Mouse (Mus musculus) ES-E14 (cell line): ENCODE results near the gene Mamdc2. TPM values are rescaled to one million over a fixed set of nuclear protein-coding genes. Genes with fewer than 3 reads are reported as not detected.
"Not testable (repeated sequence)": the region's sequence is repeated elsewhere in the genome, so short reads cannot be mapped to it uniquely, and the experiment has no call there.

ENCODE experiments used
- DNase-seq: peaks from one replicate; pipeline ENCODE4 v3.0.0-alpha.2; 2013; ENCODE audit warnings: low read depth, low spot score
- H3K27ac ChIP-seq: 2 replicates; pipeline ENCODE4 v1.5.1; 2012; ENCODE audit warnings: low read depth, mild to moderate bottlenecking, low read length, moderate library complexity, mixed read lengths; ENCODE audit not compliant: poor library complexity, insufficient read depth, severe bottlenecking
- H3K36me3 ChIP-seq: 2 replicates; pipeline ENCODE4 v1.6.1; 2012; ENCODE audit warnings: mild to moderate bottlenecking, low read length, moderate library complexity, mixed read lengths; ENCODE audit not compliant: control insufficient read depth, poor library complexity, insufficient read depth, severe bottlenecking
- H3K4me1 ChIP-seq, 2 experiments: fragments of 150-350 bp in 1 of 2; sonication (generic) in 1 of 2; 2 replicates each; pipeline ENCODE4 v1.6.1; 2012; ENCODE audit warnings: low read length in 2 of 2, mild to moderate bottlenecking in 1 of 2, mixed read lengths in 1 of 2; ENCODE audit not compliant: control insufficient read depth in 2 of 2, insufficient read depth in 2 of 2, poor library complexity in 1 of 2
- H3K4me3 ChIP-seq, 2 experiments: fragments of 150-350 bp in 1 of 2; sonication (generic) in 1 of 2; 2 replicates each; pipeline ENCODE4 v1.5.1; 2012; ENCODE audit warnings: low read length in 2 of 2, low read depth in 1 of 2, mild to moderate bottlenecking in 1 of 2, mixed read lengths in 1 of 2; ENCODE audit not compliant: insufficient read depth in 1 of 2, poor library complexity in 1 of 2, severe bottlenecking in 1 of 2
- H3K9ac ChIP-seq: 2 replicates; pipeline ENCODE4 v1.6.1; 2012; ENCODE audit warnings: low read depth, mild to moderate bottlenecking, low read length, mixed read lengths; ENCODE audit not compliant: poor library complexity, insufficient read depth, severe bottlenecking
- H3K9me3 ChIP-seq: fragments of 150-350 bp; sonication (generic); 2 replicates; pipeline ENCODE4 v1.6.1; 2012; ENCODE audit warnings: low read depth, mild to moderate bottlenecking, low read length; ENCODE audit not compliant: control insufficient read depth, insufficient read depth
- CHD2 ChIP-seq: IDR thresholded peaks from 2 replicates; pipeline ENCODE4 v1.6.1; 2014; ENCODE audit warnings: mild to moderate bottlenecking, low read depth, low read length, inconsistent platforms
- HCFC1 ChIP-seq: IDR thresholded peaks from 2 replicates; pipeline ENCODE4 v1.6.1; 2012; ENCODE audit warnings: low read length, inconsistent platforms, borderline replicate concordance; ENCODE audit not compliant: insufficient read depth
- MAFK ChIP-seq: IDR thresholded peaks from 2 replicates; pipeline ENCODE4 v1.6.1; 2014; ENCODE audit warnings: mild to moderate bottlenecking, low read depth, low read length, inconsistent platforms; ENCODE audit not compliant: insufficient read depth
- ZC3H11A ChIP-seq: IDR thresholded peaks from 2 replicates; pipeline ENCODE4 v1.6.1; 2012; ENCODE audit warnings: low read depth, mild to moderate bottlenecking, inconsistent platforms, low read length, borderline replicate concordance
- ZNF384 ChIP-seq: IDR thresholded peaks from 2 replicates; pipeline ENCODE4 v1.6.1; 2012; ENCODE audit warnings: low read depth, low read length, inconsistent platforms
- in situ Hi-C, 2 experiments: fragments of 600-800 bp; cut with MboI; formaldehyde crosslinking; loops; one replicate each; pipeline ENCODE4 v1.15.1; 2025; ENCODE audit warnings: low sequenced_read_pairs in 2 of 2, inconsistent platforms in 1 of 2; ENCODE audit not compliant: unreplicated experiment in 2 of 2
- total RNA-seq: library from RNA; depleted of rRNA; stranded (reverse); fragments of 300-350 nt; gene quantifications from 2 replicates; pipeline ENCODE4 v1.2.3, GENCODE M21; 2012

Mamdc2 gene
- total RNA-seq, 1 experiment: 0.85 TPM

- DNase-seq: no peak
- Histone ChIP-seq H3K9ac (no peak overlapping the region), H3K4me1 (peaks cover 0 to 1% of the 10 kb centered on the region in 2 experiments; a peak in 1 of 4 replicates), H3K36me3 (no peaks in the 10 kb centered on the region), H3K9me3 (no peaks in the 10 kb centered on the region), H3K27ac (no peak overlapping the region), H3K4me3 (no peak overlapping the region)
- no peak for TF ChIP-seq HCFC1
- no peak for TF ChIP-seq ZNF384
- no peak for TF ChIP-seq CHD2
- no peak for TF ChIP-seq ZC3H11A
- TF ChIP-seq MAFK: no peak
- in situ Hi-C loops: no loop called here
Measured at GRCm38 (mm10) chr19:23485940-23486600, 37.8 kb upstream of the Mamdc2 start.

DNA sequence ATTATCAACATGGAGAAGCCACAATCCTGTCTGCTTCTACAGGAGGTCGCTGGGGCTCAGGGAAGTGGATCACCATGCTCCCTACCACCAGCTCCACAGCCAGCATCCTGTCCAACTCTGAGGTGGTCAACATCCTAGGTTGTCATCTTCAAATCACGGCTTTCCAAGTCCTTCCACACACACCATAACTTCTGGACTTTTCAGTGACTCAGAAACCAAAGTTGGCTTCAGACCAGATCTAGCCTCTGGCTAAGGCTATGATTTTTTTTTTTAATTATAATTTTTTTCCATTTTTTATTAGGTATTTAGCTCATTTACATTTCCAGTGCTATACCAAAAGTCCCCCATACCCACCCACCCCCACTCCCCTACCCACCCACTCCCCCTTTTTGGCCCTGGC lies 34.3 kb upstream of the Mamdc2 start:
- H3K4me3 ChIP-seq, H3K27ac ChIP-seq, H3K9ac ChIP-seq, in situ Hi-C loops, H3K36me3 ChIP-seq, DNase-seq, H3K4me1 ChIP-seq, H3K9me3 ChIP-seq: not testable (repeated sequence)

DNA sequence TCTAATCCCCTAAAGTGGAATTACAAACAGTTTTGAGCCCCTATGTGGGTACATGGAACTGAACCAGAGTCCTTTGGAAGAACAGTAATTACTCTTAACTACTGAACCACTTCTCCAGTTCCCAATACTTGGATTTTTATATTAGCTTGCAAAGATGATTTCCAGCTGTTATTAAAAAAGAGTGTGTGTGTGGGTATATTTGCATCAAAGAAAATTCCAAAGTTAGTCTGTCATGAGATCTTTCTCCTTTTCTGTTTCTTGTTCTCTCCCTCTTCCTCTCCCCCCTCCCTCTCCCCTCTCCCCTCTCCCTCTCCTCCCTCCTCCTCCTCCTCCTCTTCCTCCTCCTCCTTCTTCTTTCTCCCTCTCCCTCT lies 31.3 kb upstream of the Mamdc2 start:
- no peaks in the 10 kb centered on the region for H3K36me3 ChIP-seq
- TF ChIP-seq ZNF384: no peak
- no peak for TF ChIP-seq HCFC1
- no peak for TF ChIP-seq CHD2
- no peak for TF ChIP-seq ZC3H11A
- no peak for TF ChIP-seq MAFK
- in situ Hi-C loops: no loop called here
- H3K9me3 ChIP-seq: no peaks in the 10 kb centered on the region
- H3K4me3 ChIP-seq: no peak overlapping the region
- peaks cover 3% of the 10 kb centered on the region in 2 experiments; a peak in 3 of 4 replicates for H3K4me1 ChIP-seq
- H3K9ac ChIP-seq: no peak overlapping the region
- no peak overlapping the region for H3K27ac ChIP-seq
- DNase-seq: no peak

- no peak overlapping the region for H3K9ac ChIP-seq
- TF ChIP-seq MAFK (peak; percentile 80; the same call in 1 of the 2 replicates), CHD2 (no peak)
- H3K9me3 ChIP-seq: no peaks in the 10 kb centered on the region
- no peak overlapping the region for H3K4me3 ChIP-seq
- H3K27ac ChIP-seq: no peak overlapping the region
- peak; percentile 53 for DNase-seq
- in situ Hi-C loops: no loop called here
- H3K36me3 ChIP-seq: no peaks in the 10 kb centered on the region
- H3K4me1 ChIP-seq: peaks cover 3% of the 10 kb centered on the region in 2 experiments; a peak in 3 of 4 replicates
Measured at GRCm38 (mm10) chr19:23478895-23479596, 30.8 kb upstream of the Mamdc2 start.

DNA sequence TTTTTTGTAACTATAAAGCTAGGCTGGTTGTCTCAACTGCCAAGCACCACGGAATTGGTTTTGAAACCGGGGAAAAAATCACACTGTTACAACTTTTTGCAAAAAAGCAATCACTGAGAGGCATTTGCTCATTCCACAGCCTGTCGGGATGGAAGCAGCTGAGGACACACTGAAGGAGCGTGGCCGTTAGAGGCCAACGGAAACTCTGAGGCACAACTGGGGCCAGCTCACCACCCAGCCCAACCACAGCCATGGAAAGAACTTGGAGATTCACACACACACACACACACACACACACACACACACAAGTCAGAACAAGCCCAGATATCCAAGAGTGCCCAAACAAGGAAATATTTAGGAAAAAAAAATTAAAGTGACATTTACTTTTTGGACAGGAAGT lies 29.6 kb upstream of the Mamdc2 start:
- Histone ChIP-seq H3K9ac (no peak overlapping the region), H3K36me3 (no peaks in the 10 kb centered on the region), H3K9me3 (no peaks in the 10 kb centered on the region), H3K4me1 (peaks cover 3% of the 10 kb centered on the region in 2 experiments; a peak in 3 of 4 replicates), H3K4me3 (no peak overlapping the region), H3K27ac (no peak overlapping the region)
- TF ChIP-seq MAFK: no peak
- TF ChIP-seq ZC3H11A: no peak
- no peak for TF ChIP-seq HCFC1
- no peak for TF ChIP-seq ZNF384
- TF ChIP-seq CHD2: no peak
- in situ Hi-C loops: no loop called here
- DNase-seq: no peak
